Mouse (Mus musculus): Measurements from ENCODE around the gene Pde7b.

Pde7b gene

GRCm38 (mm10) chr10:20418202-20418855, 306.5 kb downstream of the Pde7b start:
- no peak for DNase-seq

GRCm38 (mm10) chr10:20409181-20409580, 315.7 kb downstream of the Pde7b start:
- DNase-seq, result no peak

GRCm38 (mm10) chr10:20408336-20408735, 316.5 kb downstream of the Pde7b start:
- no peak for DNase-seq

GRCm38 (mm10) chr10:20405471-20405870, 319.4 kb downstream of the Pde7b start:
- DNase-seq, result no peak

GRCm38 (mm10) chr10:20402941-20403340, 321.9 kb downstream of the Pde7b start:
- DNase-seq, result no peak

- DNase-seq, result no peak
These were observed 324.5 kb downstream of the Pde7b start for GRCm38 (mm10) chr10:20400406-20400805.

- DNase-seq, result no peak
These were observed 326.1 kb downstream of the Pde7b start for GRCm38 (mm10) chr10:20398641-20399390.

- DNase-seq, result no peak
These were observed 326.7 kb downstream of the Pde7b start for GRCm38 (mm10) chr10:20398224-20398623.

GRCm38 (mm10) chr10:20395778-20396177, 329.1 kb downstream of the Pde7b start:
- no peak for DNase-seq

GRCm38 (mm10) chr10:20394815-20395214, 330.1 kb downstream of the Pde7b start:
- no peak for DNase-seq

- no peak for DNase-seq
These were observed 334.3 kb downstream of the Pde7b start for GRCm38 (mm10) chr10:20390568-20390967.

- DNase-seq, result no peak
These were observed 342.0 kb downstream of the Pde7b start for GRCm38 (mm10) chr10:20382807-20383419.

- DNase-seq, result no peak
These were observed 343.5 kb downstream of the Pde7b start for GRCm38 (mm10) chr10:20381352-20381751.

- no peak for DNase-seq
These were observed 344.1 kb downstream of the Pde7b start for GRCm38 (mm10) chr10:20380798-20381197.

- no peak for DNase-seq
These were observed 345.7 kb downstream of the Pde7b start for GRCm38 (mm10) chr10:20379071-20379735.

GRCm38 (mm10) chr10:20377621-20378020, 347.3 kb downstream of the Pde7b start:
- no peak for DNase-seq

- no peak for DNase-seq
These were observed 352.8 kb downstream of the Pde7b start for GRCm38 (mm10) chr10:20372046-20372445.

GRCm38 (mm10) chr10:20362450-20363118, 362.3 kb downstream of the Pde7b start:
- DNase-seq, result no peak

GRCm38 (mm10) chr10:20361542-20362449, 363.1 kb downstream of the Pde7b start:
- no peak for DNase-seq

GRCm38 (mm10) chr10:20348894-20349293, 376.0 kb downstream of the Pde7b start:
- no peak for DNase-seq

Data from cerebellum, adult 8-10 months (tissue).